Mouse (Mus musculus) adrenal gland (tissue): Measurements from ENCODE around the gene Ulk4.
"Not testable (repeated sequence)": the region's sequence is repeated elsewhere in the genome, so short reads cannot be mapped to it uniquely, and the experiment has no call there.

Experiments used
- intact Hi-C: fragments of 180-260 bp; cut with DNase I; formaldehyde crosslinking; loops from one replicate; pipeline ENCODE4 v1.15.1; 2025

The Ulk4 gene

GRCm38 (mm10) chr9:121203686-121204085 is 73.3 kb downstream of the Ulk4 start:
- intact Hi-C loops: no loop called here

GRCm38 (mm10) chr9:121199146-121199685 is 77.8 kb downstream of the Ulk4 start:
- intact Hi-C loops: not testable (repeated sequence)

- intact Hi-C loops: no loop called here
Observed at GRCm38 (mm10) chr9:121196473-121196872, 80.5 kb downstream of the Ulk4 start.

GRCm38 (mm10) chr9:121195106-121195505 is 81.9 kb downstream of the Ulk4 start:
- intact Hi-C loops: no loop called here

GRCm38 (mm10) chr9:121192601-121193370 is 84.2 kb downstream of the Ulk4 start:
- intact Hi-C loops: no loop called here

GRCm38 (mm10) chr9:121187811-121188210 is 89.2 kb downstream of the Ulk4 start:
- intact Hi-C loops: no loop called here

- intact Hi-C loops: no loop called here
Observed at GRCm38 (mm10) chr9:121185796-121186195, 91.2 kb downstream of the Ulk4 start.

GRCm38 (mm10) chr9:121176350-121176749 is 100.6 kb downstream of the Ulk4 start:
- intact Hi-C loops: no loop called here

- intact Hi-C loops: no loop called here
Observed at GRCm38 (mm10) chr9:121175201-121175600, 101.8 kb downstream of the Ulk4 start.

- intact Hi-C loops: no loop called here
Observed at GRCm38 (mm10) chr9:121172123-121172522, 104.9 kb downstream of the Ulk4 start.

- intact Hi-C loops: no loop called here
Observed at GRCm38 (mm10) chr9:121171609-121172008, 105.4 kb downstream of the Ulk4 start.

- intact Hi-C loops: no loop called here
Observed at GRCm38 (mm10) chr9:121164607-121165006, 112.4 kb downstream of the Ulk4 start.

- intact Hi-C loops: no loop called here
Observed at GRCm38 (mm10) chr9:121162789-121163188, 114.2 kb downstream of the Ulk4 start.

GRCm38 (mm10) chr9:121161818-121162565 is 115.0 kb downstream of the Ulk4 start:
- intact Hi-C loops: no loop called here

GRCm38 (mm10) chr9:121156253-121156831 is 120.7 kb downstream of the Ulk4 start:
- intact Hi-C loops: no loop called here

GRCm38 (mm10) chr9:121153276-121153675 is 123.7 kb downstream of the Ulk4 start:
- intact Hi-C loops: no loop called here

GRCm38 (mm10) chr9:121148602-121149001 is 128.4 kb downstream of the Ulk4 start:
- intact Hi-C loops: no loop called here

- intact Hi-C loops: no loop called here
Observed at GRCm38 (mm10) chr9:121143208-121143607, 133.8 kb downstream of the Ulk4 start.

- intact Hi-C loops: no loop called here
Observed at GRCm38 (mm10) chr9:121132549-121132948, 144.4 kb downstream of the Ulk4 start.

GRCm38 (mm10) chr9:121129533-121129932 is 147.5 kb downstream of the Ulk4 start:
- intact Hi-C loops: no loop called here

- intact Hi-C loops: no loop called here
Observed at GRCm38 (mm10) chr9:121128934-121129333, 148.1 kb downstream of the Ulk4 start.

- intact Hi-C loops: no loop called here
Observed at GRCm38 (mm10) chr9:121127025-121127424, 150.0 kb downstream of the Ulk4 start.
